Mouse (Mus musculus): Measurements from ENCODE around the gene Vdac2. TPM values are rescaled to one million over a fixed set of nuclear protein-coding genes. Genes with fewer than 3 reads are reported as not detected.
A peak's percentile ranks its signal among the peaks of the same experiment; 100 is the strongest.

Vdac2 gene
- polyA plus RNA-seq, 1 experiment from 2014 or later: 524 TPM

- Histone ChIP-seq H3K9ac (ENCODE audit: low read length) (0 out of 2 replicates have a peak overlapping the region, but pooled peaks have one; percentile 21), H3K27me3 (ENCODE audit: control insufficient read depth, insufficient read depth, low read length) (no peaks in the 10 kb centered on the region), H3K4me3 (ENCODE audit: low read length) (no peak overlapping the region), H3K9me3 (replicated peaks; ENCODE audit: control insufficient read depth, low read length) (no peaks in the 10 kb centered on the region), H3K4me1 (ENCODE audit: control insufficient read depth, insufficient read depth, low read length) (peaks cover 7% of the 10 kb centered on the region), H3K4me2 (ENCODE audit: low read depth, low read length) (peak overlapping the region; percentile 53), H3K36me3 (ENCODE audit: control insufficient read depth, insufficient read depth) (no peaks in the 10 kb centered on the region), H3K27ac (ENCODE audit: low read length) (no peak overlapping the region)
- 22% methylated on average over 14 of the region's 14 CpGs for WGBS
- ATAC-seq (replicated peaks; ENCODE audit: extremely low read depth, insufficient read depth, low FRiP score): no peak
Observed at GRCm38 (mm10) chr14:21812590-21813162, 12.4 kb upstream of the Vdac2 start.

- Histone ChIP-seq H3K27me3 (ENCODE audit: control insufficient read depth, insufficient read depth, low read length) (no peaks in the 10 kb centered on the region), H3K9ac (ENCODE audit: low read length) (no peak overlapping the region), H3K36me3 (ENCODE audit: control insufficient read depth, insufficient read depth) (no peaks in the 10 kb centered on the region), H3K4me1 (ENCODE audit: control insufficient read depth, insufficient read depth, low read length) (peaks cover 7% of the 10 kb centered on the region), H3K4me2 (ENCODE audit: low read depth, low read length) (no peak overlapping the region), H3K27ac (ENCODE audit: low read length) (no peak overlapping the region), H3K4me3 (ENCODE audit: low read length) (no peak overlapping the region), H3K9me3 (replicated peaks; ENCODE audit: control insufficient read depth, low read length) (no peaks in the 10 kb centered on the region)
- no peak for ATAC-seq (replicated peaks; ENCODE audit: extremely low read depth, insufficient read depth, low FRiP score)
- 32% methylated on average over 4 of the region's 4 CpGs for WGBS
Observed at GRCm38 (mm10) chr14:21813216-21813615, 11.8 kb upstream of the Vdac2 start.

GRCm38 (mm10) chr14:21813847-21814246 is 11.2 kb upstream of the Vdac2 start:
- H3K4me2 ChIP-seq (ENCODE audit: low read depth, low read length): no peak overlapping the region
- H3K9ac ChIP-seq (ENCODE audit: low read length): no peak overlapping the region
- no peak overlapping the region for H3K27ac ChIP-seq (ENCODE audit: low read length)
- peaks cover 7% of the 10 kb centered on the region for H3K4me1 ChIP-seq (ENCODE audit: control insufficient read depth, insufficient read depth, low read length)
- H3K36me3 ChIP-seq (ENCODE audit: control insufficient read depth, insufficient read depth): no peaks in the 10 kb centered on the region
- no peaks in the 10 kb centered on the region for H3K27me3 ChIP-seq (ENCODE audit: control insufficient read depth, insufficient read depth, low read length)
- WGBS: 73% methylated on average over 3 of the region's 3 CpGs
- ATAC-seq (replicated peaks; ENCODE audit: extremely low read depth, insufficient read depth, low FRiP score): no peak
- no peaks in the 10 kb centered on the region for H3K9me3 ChIP-seq (replicated peaks; ENCODE audit: control insufficient read depth, low read length)
- H3K4me3 ChIP-seq (ENCODE audit: low read length): no peak overlapping the region

- Histone ChIP-seq H3K27me3 (ENCODE audit: control insufficient read depth, insufficient read depth, low read length) (no peaks in the 10 kb centered on the region), H3K36me3 (ENCODE audit: control insufficient read depth, insufficient read depth) (no peaks in the 10 kb centered on the region), H3K4me1 (ENCODE audit: control insufficient read depth, insufficient read depth, low read length) (peaks cover 7% of the 10 kb centered on the region), H3K9me3 (replicated peaks; ENCODE audit: control insufficient read depth, low read length) (no peaks in the 10 kb centered on the region), H3K4me2 (ENCODE audit: low read depth, low read length) (no peak overlapping the region), H3K4me3 (ENCODE audit: low read length) (no peak overlapping the region), H3K27ac (ENCODE audit: low read length) (no peak overlapping the region), H3K9ac (ENCODE audit: low read length) (no peak overlapping the region)
- WGBS: 91% methylated on average over 4 of the region's 4 CpGs
- ATAC-seq (replicated peaks; ENCODE audit: extremely low read depth, insufficient read depth, low FRiP score): no peak
Observed at GRCm38 (mm10) chr14:21814606-21815005, 10.4 kb upstream of the Vdac2 start.

- peaks cover 7% of the 10 kb centered on the region for H3K4me1 ChIP-seq (ENCODE audit: control insufficient read depth, insufficient read depth, low read length)
- H3K27me3 ChIP-seq (ENCODE audit: control insufficient read depth, insufficient read depth, low read length): no peaks in the 10 kb centered on the region
- no peak overlapping the region for H3K9ac ChIP-seq (ENCODE audit: low read length)
- no peak overlapping the region for H3K4me3 ChIP-seq (ENCODE audit: low read length)
- WGBS: 53% methylated on average over 3 of the region's 3 CpGs
- no peaks in the 10 kb centered on the region for H3K9me3 ChIP-seq (replicated peaks; ENCODE audit: control insufficient read depth, low read length)
- H3K36me3 ChIP-seq (ENCODE audit: control insufficient read depth, insufficient read depth): no peaks in the 10 kb centered on the region
- no peak overlapping the region for H3K4me2 ChIP-seq (ENCODE audit: low read depth, low read length)
- no peak for ATAC-seq (replicated peaks; ENCODE audit: extremely low read depth, insufficient read depth, low FRiP score)
- H3K27ac ChIP-seq (ENCODE audit: low read length): no peak overlapping the region
Observed at GRCm38 (mm10) chr14:21816255-21816654, 8.8 kb upstream of the Vdac2 start.

GRCm38 (mm10) chr14:21817453-21817852 is 7.6 kb upstream of the Vdac2 start:
- Histone ChIP-seq H3K4me2 (ENCODE audit: low read depth, low read length) (no peak overlapping the region), H3K9ac (ENCODE audit: low read length) (no peak overlapping the region), H3K4me1 (ENCODE audit: control insufficient read depth, insufficient read depth, low read length) (peaks cover 7% of the 10 kb centered on the region), H3K4me3 (ENCODE audit: low read length) (no peak overlapping the region), H3K27me3 (ENCODE audit: control insufficient read depth, insufficient read depth, low read length) (no peaks in the 10 kb centered on the region), H3K36me3 (ENCODE audit: control insufficient read depth, insufficient read depth) (no peaks in the 10 kb centered on the region), H3K9me3 (replicated peaks; ENCODE audit: control insufficient read depth, low read length) (no peaks in the 10 kb centered on the region), H3K27ac (ENCODE audit: low read length) (no peak overlapping the region)
- WGBS: 57% methylated on average over 4 of the region's 4 CpGs
- ATAC-seq (replicated peaks; ENCODE audit: extremely low read depth, insufficient read depth, low FRiP score): no peak

- H3K9me3 ChIP-seq (replicated peaks; ENCODE audit: control insufficient read depth, low read length): no peaks in the 10 kb centered on the region
- H3K36me3 ChIP-seq (ENCODE audit: control insufficient read depth, insufficient read depth): no peaks in the 10 kb centered on the region
- peaks cover 35% of the 10 kb centered on the region for H3K4me1 ChIP-seq (ENCODE audit: control insufficient read depth, insufficient read depth, low read length)
- ATAC-seq (replicated peaks; ENCODE audit: extremely low read depth, insufficient read depth, low FRiP score): no peak
- no peak overlapping the region for H3K9ac ChIP-seq (ENCODE audit: low read length)
- no peaks in the 10 kb centered on the region for H3K27me3 ChIP-seq (ENCODE audit: control insufficient read depth, insufficient read depth, low read length)
- 82% methylated on average over 4 of the region's 4 CpGs for WGBS
- no peak overlapping the region for H3K4me2 ChIP-seq (ENCODE audit: low read depth, low read length)
- H3K27ac ChIP-seq (ENCODE audit: low read length): no peak overlapping the region
- no peak overlapping the region for H3K4me3 ChIP-seq (ENCODE audit: low read length)
Observed at GRCm38 (mm10) chr14:21820880-21821505, 4.0 kb upstream of the Vdac2 start.

- Histone ChIP-seq H3K4me3 (ENCODE audit: low read length) (no peak overlapping the region), H3K36me3 (ENCODE audit: control insufficient read depth, insufficient read depth) (no peaks in the 10 kb centered on the region), H3K27me3 (ENCODE audit: control insufficient read depth, insufficient read depth, low read length) (no peaks in the 10 kb centered on the region), H3K4me1 (ENCODE audit: control insufficient read depth, insufficient read depth, low read length) (peaks cover 45% of the 10 kb centered on the region), H3K4me2 (ENCODE audit: low read depth, low read length) (no peak overlapping the region), H3K9me3 (replicated peaks; ENCODE audit: control insufficient read depth, low read length) (no peaks in the 10 kb centered on the region), H3K9ac (ENCODE audit: low read length) (no peak overlapping the region), H3K27ac (ENCODE audit: low read length) (peak overlapping the region; percentile 99)
- WGBS: 40% methylated on average over 7 of the region's 7 CpGs
- ATAC-seq (replicated peaks; ENCODE audit: extremely low read depth, insufficient read depth, low FRiP score): no peak
Observed at GRCm38 (mm10) chr14:21822307-21822706, 2.7 kb upstream of the Vdac2 start.

GRCm38 (mm10) chr14:21822795-21823374 is 2.2 kb upstream of the Vdac2 start:
- no peaks in the 10 kb centered on the region for H3K36me3 ChIP-seq (ENCODE audit: control insufficient read depth, insufficient read depth)
- peak; percentile 77 for ATAC-seq (replicated peaks; ENCODE audit: extremely low read depth, insufficient read depth, low FRiP score)
- H3K9ac ChIP-seq (ENCODE audit: low read length): peak overlapping the region; percentile 65
- H3K4me1 ChIP-seq (ENCODE audit: control insufficient read depth, insufficient read depth, low read length): peaks cover 45% of the 10 kb centered on the region
- no peaks in the 10 kb centered on the region for H3K9me3 ChIP-seq (replicated peaks; ENCODE audit: control insufficient read depth, low read length)
- 8% methylated on average over 7 of the region's 7 CpGs for WGBS
- no peaks in the 10 kb centered on the region for H3K27me3 ChIP-seq (ENCODE audit: control insufficient read depth, insufficient read depth, low read length)
- peak overlapping the region; percentile 99 for H3K27ac ChIP-seq (ENCODE audit: low read length)
- H3K4me2 ChIP-seq (ENCODE audit: low read depth, low read length): peak overlapping the region; percentile 44
- peak overlapping the region; percentile 13; the same call in 1 of the 2 replicates for H3K4me3 ChIP-seq (ENCODE audit: low read length)

Measured in heart, embryonic 16.5 days (tissue).